Comparison of ENCODE assay signal across 18 mouse cellular contexts in the genomic region with DNA sequence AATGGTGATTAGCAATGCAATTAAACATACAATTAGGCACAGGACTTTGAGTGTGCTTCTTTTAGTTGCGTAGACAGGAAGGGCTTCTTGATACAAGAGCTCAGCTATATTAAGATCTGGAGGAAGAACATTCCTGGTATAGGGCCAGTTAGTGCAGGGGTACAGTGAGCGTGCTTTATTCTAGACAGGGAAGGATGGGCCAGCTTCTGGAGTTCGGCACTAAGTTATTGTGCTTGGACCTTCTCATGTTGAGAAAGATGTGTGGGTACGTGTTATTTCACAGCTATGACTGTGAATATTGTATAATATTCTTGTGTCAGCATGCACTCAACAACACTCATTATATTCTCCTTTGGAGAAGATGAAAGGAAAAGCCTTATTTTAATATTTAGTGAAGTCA.
"Had no signal": no experiment of that assay in that cellular context is flagged by ENCODE, and none has a peak within 500 bp of the region (broad histone marks: within the 10 kb centered on the region; RNA-seq: fewer than 3 reads in every experiment).

No protein-coding gene starts in this region.

- H3K27me3 ChIP-seq: midbrain, embryonic 12.5 days; neural tube, embryonic 13.5 days; neural tube, embryonic 15.5 days had no signal

- H3K4me2 ChIP-seq: lung, embryonic 14.5 days; midbrain, embryonic 12.5 days; neural tube, embryonic 13.5 days; neural tube, embryonic 15.5 days had no signal

- ATAC-seq: midbrain, embryonic 16.5 days had no signal

- H3K4me1 ChIP-seq: midbrain, embryonic 10.5 days; midbrain, embryonic 12.5 days had no signal

- DNase-seq: lung, adult 18-20 months; lung, embryonic 14.5 days; lung, postnatal 10 days; lung, postnatal 4 days; midbrain, embryonic 14.5 days; retina, postnatal 1 day; right cerebral cortex, postnatal 25 days; right cerebral cortex, postnatal 4 days; spleen, adult 18-20 months; thymus, adult 2 months; thymus, postnatal 25 days; thymus, postnatal 4 days had no signal

- H3K9ac ChIP-seq: lung, embryonic 14.5 days; midbrain, embryonic 12.5 days; neural tube, embryonic 13.5 days; neural tube, embryonic 15.5 days had no signal

- H3K27ac ChIP-seq: midbrain, embryonic 10.5 days; midbrain, embryonic 12.5 days; neural tube, embryonic 13.5 days; neural tube, embryonic 15.5 days had no signal

- H3K9me3 ChIP-seq: midbrain, embryonic 10.5 days; midbrain, embryonic 12.5 days; neural tube, embryonic 13.5 days; neural tube, embryonic 15.5 days had no signal

- H3K4me3 ChIP-seq: midbrain, embryonic 10.5 days; midbrain, embryonic 12.5 days; myocyte; neural tube, embryonic 13.5 days; neural tube, embryonic 15.5 days had no signal

- H3K36me3 ChIP-seq: midbrain, embryonic 10.5 days; midbrain, embryonic 12.5 days; neural tube, embryonic 13.5 days; neural tube, embryonic 15.5 days had no signal
